Comparison of ENCODE assay signal across 14 mouse cellular contexts in genomic region chr11:57201245-57201976, GRCm38 (mm10).
DNase-seq lines count a peak whose midpoint lies in the region; ATAC-seq and TF ChIP-seq lines count a peak whose summit lies in the region.
"Had no signal": no experiment of that assay in that cellular context is flagged by ENCODE, and none has a peak within 500 bp of the region (broad histone marks: within the 10 kb centered on the region; RNA-seq: fewer than 3 reads in every experiment).

No protein-coding gene starts in this region.

- H3K27me3 ChIP-seq in heart, embryonic 12.5 days (replicated peaks): no peaks in the 10 kb centered on the region
- H3K27me3 ChIP-seq in kidney, postnatal 0 days (ENCODE audit: insufficient read depth, low read length): no peaks in the 10 kb centered on the region
- H3K27me3 ChIP-seq: heart, embryonic 15.5 days had no signal

- H3K27ac ChIP-seq in heart, embryonic 12.5 days (ENCODE audit: poor library complexity, severe bottlenecking): no peak overlapping the region
- peak overlapping the region; percentile 62; the same call in 1 of the 2 replicates for H3K27ac ChIP-seq in kidney, postnatal 0 days
- H3K27ac ChIP-seq: heart, embryonic 15.5 days; limb, embryonic 10.5 days; macrophage had no signal

- H3K4me3 ChIP-seq in heart, embryonic 12.5 days: no peak overlapping the region
- no peak overlapping the region for H3K4me3 ChIP-seq in kidney, postnatal 0 days (replicated peaks; ENCODE audit: low read depth, low read length)
- H3K4me3 ChIP-seq: erythroblast, embryonic 14.5 days; heart, embryonic 15.5 days; limb, embryonic 10.5 days had no signal

- no peak for ATAC-seq in heart, embryonic 12.5 days (ENCODE audit: insufficient number of reproducible peaks, low FRiP score)
- no peak; the same call in 1 of the 2 replicates for ATAC-seq in kidney, postnatal 0 days (replicated peaks; ENCODE audit: low FRiP score, low read depth)
- ATAC-seq: inflammation-experienced regulatory T-cells, adult 6 months had no signal

- no peaks in the 10 kb centered on the region for H3K9me3 ChIP-seq in heart, embryonic 12.5 days (replicated peaks)
- H3K9me3 ChIP-seq in kidney, postnatal 0 days (replicated peaks; ENCODE audit: low read length): no peaks in the 10 kb centered on the region
- H3K9me3 ChIP-seq: heart, embryonic 15.5 days; limb, embryonic 10.5 days had no signal

- peaks cover 5% of the 10 kb centered on the region; the same call in 1 of the 2 replicates for H3K4me1 ChIP-seq in heart, embryonic 12.5 days (replicated peaks)
- H3K4me1 ChIP-seq in kidney, postnatal 0 days (replicated peaks; ENCODE audit: insufficient read depth, low read length): no peaks in the 10 kb centered on the region
- H3K4me1 ChIP-seq: heart, embryonic 15.5 days; limb, embryonic 10.5 days had no signal

- DNase-seq in heart, adult 9 months (ENCODE audit: low spot score in 2 of 2): peak; percentile 12 to 32
- DNase-seq in testis, postnatal 14 days (ENCODE audit: low spot score): peak; percentile 6
- no peak for DNase-seq in testis, postnatal 10 days (ENCODE audit: low spot score)
- peak; percentile 74 for DNase-seq in kidney, postnatal 0 days (ENCODE audit: low spot score)
- DNase-seq in left cerebral cortex, adult 9 months (ENCODE audit: low spot score in 2 of 2): no peak
- DNase-seq in liver: no peak
- DNase-seq in B cell, adult 2 months: no peak
- DNase-seq: right cerebral cortex, postnatal 25 days had no signal

- TF ChIP-seq CTCF in kidney, postnatal 0 days (IDR thresholded peaks at IDR 0.05; ENCODE audit: low read depth): no peak

- no peak overlapping the region for H3K4me2 ChIP-seq in heart, embryonic 12.5 days
- H3K4me2 ChIP-seq in kidney, postnatal 0 days (ENCODE audit: low read length): 0 out of 2 replicates have a peak overlapping the region, but pooled peaks have one; percentile 6
- H3K4me2 ChIP-seq: heart, embryonic 15.5 days had no signal

- WGBS in heart, embryonic 12.5 days: 65% methylated on average over 10 of the region's 10 CpGs
- WGBS in kidney, postnatal 0 days: 43% methylated on average over 10 of the region's 10 CpGs

- H3K9ac ChIP-seq in heart, embryonic 12.5 days: no peak overlapping the region
- no peak overlapping the region for H3K9ac ChIP-seq in kidney, postnatal 0 days (ENCODE audit: low read depth, low read length)
- H3K9ac ChIP-seq: heart, embryonic 15.5 days had no signal

- H3K36me3 ChIP-seq in heart, embryonic 12.5 days: no peaks in the 10 kb centered on the region
- no peaks in the 10 kb centered on the region for H3K36me3 ChIP-seq in kidney, postnatal 0 days (ENCODE audit: insufficient read depth, low read length)
- H3K36me3 ChIP-seq: heart, embryonic 15.5 days; limb, embryonic 10.5 days had no signal

Comparison
In these comparisons a context has a peak if more than half of its experiments do, and no peak if none do; other contexts are left out.
1. DNase-seq: peak in heart, adult 9 months (2 of 2), testis, postnatal 14 days (single experiment) and kidney, postnatal 0 days (single experiment); none in testis, postnatal 10 days (single experiment), left cerebral cortex, adult 9 months (0 of 2), liver (single experiment) and B cell, adult 2 months (0 of 2).